Mouse (Mus musculus): ENCODE measurements around the gene Kcnn4. TPM values are rescaled to one million over a fixed set of nuclear protein-coding genes. Genes with fewer than 3 reads are reported as not detected.

Kcnn4 gene
- polyA plus RNA-seq, 2 experiments = 90.2 to 113 TPM

DNA sequence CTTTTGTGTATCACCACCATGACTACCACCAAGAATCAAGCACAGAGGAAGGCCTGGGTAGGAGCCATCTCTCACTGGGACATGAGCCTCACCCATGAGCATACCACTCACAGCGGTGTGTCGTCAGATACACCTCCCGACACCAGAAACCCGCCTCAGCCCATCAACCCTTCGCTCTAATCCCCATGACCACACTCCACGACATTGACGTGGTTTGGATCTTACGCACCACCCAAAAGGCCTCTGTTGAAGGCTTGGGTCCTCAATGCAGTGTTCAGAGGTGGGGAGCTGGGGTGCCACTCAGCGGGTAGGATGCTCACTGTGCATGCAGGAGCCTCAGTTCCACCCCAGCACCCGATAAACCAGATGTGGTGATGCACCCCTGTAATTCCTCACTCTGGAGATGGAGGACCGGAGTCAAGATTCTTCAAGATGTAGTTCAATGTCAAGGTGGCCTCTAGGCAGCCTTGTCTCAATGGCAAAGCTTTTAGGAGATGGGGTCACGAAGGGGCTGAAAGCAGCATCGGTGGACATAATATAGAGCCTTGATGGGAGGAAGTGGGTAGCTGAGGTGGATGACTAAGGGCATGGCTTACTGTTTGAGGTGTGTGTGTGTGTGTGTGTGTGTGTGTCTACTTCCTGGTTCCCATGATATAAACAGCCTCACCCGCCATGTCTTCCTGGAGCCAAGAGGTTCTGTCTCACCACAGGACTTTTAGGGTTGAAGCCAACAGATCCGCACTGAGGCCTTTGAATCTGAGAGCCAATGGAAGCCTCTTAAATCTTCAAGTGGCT lies 60.7 kb downstream of the Kcnn4 start:
- Histone ChIP-seq H3K9ac (replicated peaks) (no peak overlapping the region), H3K9me3 (ENCODE audit: control insufficient read depth, low read length) (no peaks in the 10 kb centered on the region), H3K27ac (no peak overlapping the region), H3K36me3 (replicated peaks; ENCODE audit: control insufficient read depth, insufficient read depth, low read depth) (no peaks in the 10 kb centered on the region), H3K4me2 (ENCODE audit: low read depth) (no peak overlapping the region), H3K4me3 (ENCODE audit: insufficient read depth in 1 of 2, low read depth in 2 of 2, low read length in 2 of 2) (no peak overlapping the region), H3K4me1 (replicated peaks; ENCODE audit: control insufficient read depth in 2 of 2, insufficient read depth in 2 of 2, low read length in 1 of 2) (no peaks in the 10 kb centered on the region), H3K27me3 (ENCODE audit: control insufficient read depth, insufficient read depth, low read length) (peaks cover 10% of the 10 kb centered on the region)
- TF ChIP-seq CTCF (IDR thresholded peaks at IDR 0.05; ENCODE audit: low read depth) (no peak), EP300 (IDR thresholded peaks at IDR 0.05; ENCODE audit: low read depth) (no peak)
- DNase-seq (ENCODE audit: low read depth in 3 of 3, low spot score in 3 of 3) (no peak), ATAC-seq (ENCODE audit: insufficient read depth) (no peak)
- 75% methylated on average over 15 of the region's 15 CpGs for WGBS (ENCODE audit: insufficient replicate concordance)

DNA sequence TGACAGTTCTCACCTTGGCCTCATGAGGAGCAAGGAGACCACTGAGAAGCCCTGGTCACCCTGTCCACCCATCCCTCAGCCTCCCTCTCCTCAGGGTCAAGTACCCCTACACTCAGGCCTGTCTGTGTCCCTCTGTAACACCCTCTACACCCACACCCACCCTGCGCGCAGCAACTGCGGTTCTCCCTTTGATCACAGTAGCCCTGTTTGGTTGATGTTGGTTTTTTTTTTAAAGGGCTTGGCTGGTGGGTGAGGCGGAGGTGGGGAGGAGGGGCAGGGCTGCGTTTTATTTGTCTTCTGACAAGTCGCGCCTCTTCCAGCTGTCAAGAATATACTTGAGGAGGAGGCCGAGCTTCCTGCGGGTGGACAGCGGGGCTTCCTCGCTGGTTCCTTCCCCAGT lies 61.6 kb downstream of the Kcnn4 start:
- ATAC-seq (ENCODE audit: insufficient read depth) = no peak
- 50% methylated on average over 11 of the region's 11 CpGs for WGBS (ENCODE audit: insufficient replicate concordance)
- no peak overlapping the region for H3K9ac ChIP-seq (replicated peaks)
- H3K27me3 ChIP-seq (ENCODE audit: control insufficient read depth, insufficient read depth, low read length) = peaks cover 10% of the 10 kb centered on the region
- no peak overlapping the region for H3K27ac ChIP-seq
- no peaks in the 10 kb centered on the region for H3K36me3 ChIP-seq (replicated peaks; ENCODE audit: control insufficient read depth, insufficient read depth, low read depth)
- no peak for TF ChIP-seq CTCF (IDR thresholded peaks at IDR 0.05; ENCODE audit: low read depth)
- TF ChIP-seq EP300 (IDR thresholded peaks at IDR 0.05; ENCODE audit: low read depth) = no peak
- H3K4me3 ChIP-seq (ENCODE audit: insufficient read depth in 1 of 2, low read depth in 2 of 2, low read length in 2 of 2) = no peak overlapping the region
- no peaks in the 10 kb centered on the region for H3K9me3 ChIP-seq (ENCODE audit: control insufficient read depth, low read length)
- no peaks in the 10 kb centered on the region for H3K4me1 ChIP-seq (replicated peaks; ENCODE audit: control insufficient read depth in 2 of 2, insufficient read depth in 2 of 2, low read length in 1 of 2)
- H3K4me2 ChIP-seq (ENCODE audit: low read depth) = no peak overlapping the region
- no peak for DNase-seq (ENCODE audit: low read depth in 3 of 3, low spot score in 3 of 3)

DNA sequence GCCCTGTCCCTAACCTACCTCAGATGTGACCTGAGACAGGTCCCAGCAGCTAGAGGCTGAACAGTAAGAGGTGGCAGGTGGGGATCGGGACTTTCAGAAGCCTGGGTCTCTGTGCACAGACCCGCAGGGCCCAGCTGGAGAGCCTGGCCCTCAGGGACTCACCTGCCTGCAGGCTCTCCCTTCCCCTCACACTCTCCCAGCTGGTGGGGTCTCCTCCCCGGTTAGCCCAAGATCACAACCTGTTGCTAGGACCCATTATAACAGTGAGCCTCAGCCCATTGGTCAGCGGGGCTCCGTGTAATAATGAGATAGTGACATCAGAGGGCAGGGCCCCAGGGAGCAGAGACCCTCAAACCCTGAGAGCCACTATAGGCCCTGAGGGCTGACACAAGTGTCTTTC lies 65.2 kb downstream of the Kcnn4 start:
- H3K4me2 ChIP-seq (ENCODE audit: low read depth) = no peak overlapping the region
- H3K27ac ChIP-seq = no peak overlapping the region
- H3K9me3 ChIP-seq (ENCODE audit: control insufficient read depth, low read length) = no peaks in the 10 kb centered on the region
- ATAC-seq (ENCODE audit: insufficient read depth) = no peak
- 63% methylated on average over 5 of the region's 5 CpGs for WGBS (ENCODE audit: insufficient replicate concordance)
- no peak for DNase-seq (ENCODE audit: low read depth in 3 of 3, low spot score in 3 of 3)
- H3K36me3 ChIP-seq (replicated peaks; ENCODE audit: control insufficient read depth, insufficient read depth, low read depth) = no peaks in the 10 kb centered on the region
- H3K4me1 ChIP-seq (replicated peaks; ENCODE audit: control insufficient read depth in 2 of 2, insufficient read depth in 2 of 2, low read length in 1 of 2) = no peaks in the 10 kb centered on the region
- no peak for TF ChIP-seq EP300 (IDR thresholded peaks at IDR 0.05; ENCODE audit: low read depth)
- no peak for TF ChIP-seq CTCF (IDR thresholded peaks at IDR 0.05; ENCODE audit: low read depth)
- H3K9ac ChIP-seq (replicated peaks) = no peak overlapping the region
- H3K4me3 ChIP-seq (ENCODE audit: insufficient read depth in 1 of 2, low read depth in 2 of 2, low read length in 2 of 2) = no peak overlapping the region
- peaks cover 10% of the 10 kb centered on the region for H3K27me3 ChIP-seq (ENCODE audit: control insufficient read depth, insufficient read depth, low read length)

Small RNA genes within 50 kb of the gene (microRNA-seq; reads per million reads assigned to microRNA genes)
- not detected for gene Gm27592

Other genes with a start within 250 kb of the Kcnn4 start
- 1.6 and 2.2 TPM in 2 replicates for gene Zfp235, start 236.1 kb upstream of the Kcnn4 start, polyA plus RNA-seq (2012; rRNA removed)
- 2.9 and 3.8 TPM in 2 replicates for gene Zfp235, start 236.1 kb upstream of the Kcnn4 start, polyA plus RNA-seq (2014; fragmentation: Nextera tagmentation; extraction: Ambion mirVana)
- gene Zfp114, start 195.2 kb upstream of the Kcnn4 start, polyA plus RNA-seq (2012; rRNA removed) = 0.14 and 0.17 TPM in 2 replicates
- 0.24 and 0.56 TPM in 2 replicates for gene Zfp114, start 195.2 kb upstream of the Kcnn4 start, polyA plus RNA-seq (2014; fragmentation: Nextera tagmentation; extraction: Ambion mirVana)
- gene Zfp111, start 158.8 kb upstream of the Kcnn4 start, polyA plus RNA-seq (2012; rRNA removed) = 0.55 and 0.68 TPM in 2 replicates
- 1.2 and 1.8 TPM in 2 replicates for gene Zfp111, start 158.8 kb upstream of the Kcnn4 start, polyA plus RNA-seq (2014; fragmentation: Nextera tagmentation; extraction: Ambion mirVana)
- 0.80 and 0.97 TPM in 2 replicates for gene Zfp109, start 132.7 kb upstream of the Kcnn4 start, polyA plus RNA-seq (2012; rRNA removed)
- 0.65 and 0.73 TPM in 2 replicates for gene Zfp109, start 132.7 kb upstream of the Kcnn4 start, polyA plus RNA-seq (2014; fragmentation: Nextera tagmentation; extraction: Ambion mirVana)
- 0.21 and 0.26 TPM in 2 replicates for gene Zfp108, start 115.5 kb upstream of the Kcnn4 start, polyA plus RNA-seq (2012; rRNA removed)
- 0.09 and 0.54 TPM in 2 replicates for gene Zfp108, start 115.5 kb upstream of the Kcnn4 start, polyA plus RNA-seq (2014; fragmentation: Nextera tagmentation; extraction: Ambion mirVana)
- gene Zfp93, start 99.8 kb upstream of the Kcnn4 start, polyA plus RNA-seq (2012; rRNA removed) = 0.58 and 7.6 TPM in 2 replicates
- 0.75 and 1.3 TPM in 2 replicates for gene Zfp93, start 99.8 kb upstream of the Kcnn4 start, polyA plus RNA-seq (2014; fragmentation: Nextera tagmentation; extraction: Ambion mirVana)
- 2.3 and 2.6 TPM in 2 replicates for gene Zfp61, start 69.0 kb upstream of the Kcnn4 start, polyA plus RNA-seq (2012; rRNA removed)
- gene Zfp61, start 69.0 kb upstream of the Kcnn4 start, polyA plus RNA-seq (2014; fragmentation: Nextera tagmentation; extraction: Ambion mirVana) = 1.6 and 2.1 TPM in 2 replicates
- 1.5 and 1.8 TPM in 2 replicates for gene Zfp94, start 53.6 kb upstream of the Kcnn4 start, polyA plus RNA-seq (2012; rRNA removed)
- gene Zfp94, start 53.6 kb upstream of the Kcnn4 start, polyA plus RNA-seq (2014; fragmentation: Nextera tagmentation; extraction: Ambion mirVana) = 1.4 TPM in 2 replicates
- gene Tescl, start 36.3 kb upstream of the Kcnn4 start, polyA plus RNA-seq (2012; rRNA removed) = 0.11 TPM in 1 of 2 replicates, not detected in the other
- gene Tescl, start 36.3 kb upstream of the Kcnn4 start, polyA plus RNA-seq (2014; fragmentation: Nextera tagmentation; extraction: Ambion mirVana) = not detected in 2 replicates
- gene Lypd5, start 21.1 kb upstream of the Kcnn4 start, polyA plus RNA-seq (2012; rRNA removed) = not detected in 2 replicates
- gene Lypd5, start 21.1 kb upstream of the Kcnn4 start, polyA plus RNA-seq (2014; fragmentation: Nextera tagmentation; extraction: Ambion mirVana) = not detected in 2 replicates
- gene Smg9, start 29.4 kb downstream of the Kcnn4 start, polyA plus RNA-seq (2012; rRNA removed) = 20.6 and 22.2 TPM in 2 replicates
- gene Smg9, start 29.4 kb downstream of the Kcnn4 start, polyA plus RNA-seq (2014; fragmentation: Nextera tagmentation; extraction: Ambion mirVana) = 11.2 and 11.8 TPM in 2 replicates
- gene Irgc1, start 82.0 kb downstream of the Kcnn4 start, polyA plus RNA-seq (2012; rRNA removed) = not detected in 2 replicates
- gene Irgc1, start 82.0 kb downstream of the Kcnn4 start, polyA plus RNA-seq (2014; fragmentation: Nextera tagmentation; extraction: Ambion mirVana) = not detected in 2 replicates
- 1.7 and 2.1 TPM in 2 replicates for gene Plaur, start 92.2 kb downstream of the Kcnn4 start, polyA plus RNA-seq (2012; rRNA removed)
- gene Plaur, start 92.2 kb downstream of the Kcnn4 start, polyA plus RNA-seq (2014; fragmentation: Nextera tagmentation; extraction: Ambion mirVana) = 2.7 and 3.5 TPM in 2 replicates
- gene Cadm4, start 111.8 kb downstream of the Kcnn4 start, polyA plus RNA-seq (2012; rRNA removed) = 0.43 and 0.48 TPM in 2 replicates
- 0.05 TPM in 1 of 2 replicates, not detected in the other for gene Cadm4, start 111.8 kb downstream of the Kcnn4 start, polyA plus RNA-seq (2014; fragmentation: Nextera tagmentation; extraction: Ambion mirVana)
- gene Zfp428, start 136.7 kb downstream of the Kcnn4 start, polyA plus RNA-seq (2012; rRNA removed) = 3.8 and 4.0 TPM in 2 replicates
- 2.3 TPM in 2 replicates for gene Zfp428, start 136.7 kb downstream of the Kcnn4 start, polyA plus RNA-seq (2014; fragmentation: Nextera tagmentation; extraction: Ambion mirVana)
- gene AC161166.1, start 142.2 kb downstream of the Kcnn4 start, polyA plus RNA-seq (2012; rRNA removed) = not detected in 2 replicates
- gene AC161166.1, start 142.2 kb downstream of the Kcnn4 start, polyA plus RNA-seq (2014; fragmentation: Nextera tagmentation; extraction: Ambion mirVana) = not detected in 2 replicates
- 1.7 and 1.8 TPM in 2 replicates for gene Irgq, start 160.4 kb downstream of the Kcnn4 start, polyA plus RNA-seq (2012; rRNA removed)
- gene Irgq, start 160.4 kb downstream of the Kcnn4 start, polyA plus RNA-seq (2014; fragmentation: Nextera tagmentation; extraction: Ambion mirVana) = 1.0 and 1.6 TPM in 2 replicates
- not detected in 2 replicates for gene Pinlyp, start 175.9 kb downstream of the Kcnn4 start, polyA plus RNA-seq (2012; rRNA removed)
- not detected in 2 replicates for gene Pinlyp, start 175.9 kb downstream of the Kcnn4 start, polyA plus RNA-seq (2014; fragmentation: Nextera tagmentation; extraction: Ambion mirVana)
- 27.8 and 28.8 TPM in 2 replicates for gene Xrcc1, start 176.0 kb downstream of the Kcnn4 start, polyA plus RNA-seq (2012; rRNA removed)
- 27.3 and 40.9 TPM in 2 replicates for gene Xrcc1, start 176.0 kb downstream of the Kcnn4 start, polyA plus RNA-seq (2014; fragmentation: Nextera tagmentation; extraction: Ambion mirVana)
- gene Ethe1, start 217.3 kb downstream of the Kcnn4 start, polyA plus RNA-seq (2012; rRNA removed) = 14.8 and 16.5 TPM in 2 replicates
- 24.8 and 27.3 TPM in 2 replicates for gene Ethe1, start 217.3 kb downstream of the Kcnn4 start, polyA plus RNA-seq (2014; fragmentation: Nextera tagmentation; extraction: Ambion mirVana)
- 0.09 and 0.11 TPM in 2 replicates for gene Zfp575, start 217.4 kb downstream of the Kcnn4 start, polyA plus RNA-seq (2012; rRNA removed)
- 0.04 TPM in 1 of 2 replicates, not detected in the other for gene Zfp575, start 217.4 kb downstream of the Kcnn4 start, polyA plus RNA-seq (2014; fragmentation: Nextera tagmentation; extraction: Ambion mirVana)
- 0.38 and 0.59 TPM in 2 replicates for gene Phldb3, start 240.5 kb downstream of the Kcnn4 start, polyA plus RNA-seq (2012; rRNA removed)
- 0.06 and 0.15 TPM in 2 replicates for gene Phldb3, start 240.5 kb downstream of the Kcnn4 start, polyA plus RNA-seq (2014; fragmentation: Nextera tagmentation; extraction: Ambion mirVana)

Measured in liver, embryonic 14.5 days (tissue).